Mouse (Mus musculus): ENCODE measurements at regions not wholly inside any gene's neighbourhood (a gene's known extent, or its start where the extent isn't known, plus 50 kb on each side); places are given as distances from the start of the nearest gene placed in this dataset.

DNA sequence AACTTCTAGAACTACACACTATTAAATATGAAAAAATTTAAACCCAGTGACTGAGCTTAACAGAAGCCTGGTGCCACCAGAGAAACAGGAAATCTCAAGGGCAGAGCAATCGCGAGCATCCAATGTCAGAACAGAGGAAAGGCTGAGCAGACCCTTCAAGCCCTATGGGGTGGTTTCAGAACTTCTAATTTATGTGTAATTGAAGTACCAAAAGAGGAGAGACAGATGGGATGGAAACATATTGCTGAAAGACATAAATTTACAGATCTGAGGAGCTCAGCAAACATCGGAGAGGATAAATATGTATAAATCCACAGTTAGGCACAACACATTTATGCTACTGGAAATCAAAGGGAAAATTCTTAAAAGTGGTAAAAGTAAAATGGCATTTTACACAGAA is 637.6 kb downstream of the Rwdd3 start:
- no peak for DNase-seq (ENCODE audit: low spot score)

DNA sequence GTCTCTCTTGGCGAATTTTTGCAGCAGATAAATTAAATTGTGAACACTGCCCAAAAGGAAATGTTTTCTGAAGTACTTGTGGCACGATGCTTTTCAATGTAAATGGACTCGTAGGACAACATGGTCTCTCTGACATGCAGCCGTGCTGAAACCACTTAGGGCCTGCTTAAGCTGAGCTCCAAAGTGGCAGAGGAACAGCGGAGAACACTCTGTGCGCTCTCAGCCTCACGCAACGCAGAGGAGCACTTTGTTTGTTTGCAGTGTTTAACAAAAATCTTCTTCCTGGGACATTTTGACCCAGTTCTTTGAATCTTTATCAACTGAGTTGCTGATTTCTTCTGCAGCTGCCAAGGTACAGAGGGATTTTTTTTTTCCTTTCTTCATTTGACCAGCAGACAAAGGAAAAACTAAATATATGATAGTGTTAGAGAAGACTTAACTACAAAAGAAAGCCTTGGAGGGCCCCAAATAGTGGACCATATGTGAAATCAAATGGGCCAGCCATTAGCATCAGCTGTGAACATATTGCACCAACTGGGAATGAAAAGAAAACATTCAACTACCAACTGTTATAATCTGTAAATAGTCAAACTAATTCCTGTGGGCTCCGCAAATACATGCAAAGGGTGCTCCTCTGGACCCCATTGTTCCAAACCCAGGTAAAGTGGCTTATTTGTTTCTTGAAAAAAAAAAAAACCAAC is 639.5 kb downstream of the Rwdd3 start:
- DNase-seq (ENCODE audit: low spot score): no peak

DNA sequence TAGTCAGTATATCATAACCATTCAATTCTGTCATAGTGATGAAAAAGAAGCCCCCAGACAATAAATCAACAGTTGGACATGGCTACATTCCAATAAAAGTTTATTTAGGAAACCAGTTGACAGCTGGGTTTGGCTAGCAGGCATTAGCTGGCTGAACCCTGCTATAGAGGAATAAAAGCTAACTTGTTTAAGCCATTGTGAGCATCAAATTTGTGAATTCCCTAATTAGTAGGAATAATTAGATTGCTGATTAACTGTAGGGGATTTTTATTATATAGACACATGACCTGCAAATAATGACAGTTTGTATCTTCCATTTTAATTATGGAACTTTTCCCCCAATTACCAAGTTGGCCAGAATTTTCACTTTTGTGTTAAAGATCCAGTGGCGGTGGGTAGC is 659.8 kb downstream of the Rwdd3 start:
- no peak for DNase-seq (ENCODE audit: low spot score)

DNA sequence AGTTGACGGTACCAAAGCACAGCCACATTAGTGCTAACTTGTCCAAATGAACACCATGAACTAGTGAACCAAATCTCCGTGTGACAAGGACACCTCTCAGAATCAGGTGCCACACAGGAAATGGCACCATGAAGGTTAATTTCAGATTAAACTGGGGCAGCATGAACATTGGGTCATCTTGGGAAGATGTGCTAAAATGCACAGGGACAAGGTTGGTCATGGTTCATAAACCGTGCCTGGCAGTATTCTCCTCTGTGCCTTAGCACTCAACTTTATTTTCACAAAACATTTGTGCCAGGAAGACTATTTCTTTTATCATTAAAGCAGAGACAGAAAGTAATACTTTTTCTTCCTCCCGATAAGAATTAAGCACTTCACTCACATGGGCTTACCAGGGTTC is 672.6 kb downstream of the Rwdd3 start:
- no peak for DNase-seq (ENCODE audit: low spot score)

DNA sequence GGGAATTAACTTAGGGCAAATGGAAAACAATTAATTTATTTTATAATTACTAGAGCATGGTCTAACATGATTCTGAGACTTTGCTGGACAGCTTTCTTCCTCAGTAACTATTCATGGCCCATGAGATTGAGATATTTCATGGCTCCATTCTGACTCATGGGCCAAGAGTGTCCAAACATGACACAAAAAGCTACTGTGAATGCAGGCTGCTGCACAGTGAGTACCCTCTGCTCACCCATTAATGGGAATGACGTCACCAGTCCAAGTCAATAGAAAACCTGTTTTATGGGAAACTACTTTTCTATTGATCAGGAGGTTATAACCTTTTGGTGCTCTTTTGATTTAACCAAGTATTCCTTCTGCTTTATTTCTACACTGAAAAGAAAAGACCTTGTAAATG is 693.6 kb downstream of the Rwdd3 start:
- no peak for DNase-seq (ENCODE audit: low spot score)

DNA sequence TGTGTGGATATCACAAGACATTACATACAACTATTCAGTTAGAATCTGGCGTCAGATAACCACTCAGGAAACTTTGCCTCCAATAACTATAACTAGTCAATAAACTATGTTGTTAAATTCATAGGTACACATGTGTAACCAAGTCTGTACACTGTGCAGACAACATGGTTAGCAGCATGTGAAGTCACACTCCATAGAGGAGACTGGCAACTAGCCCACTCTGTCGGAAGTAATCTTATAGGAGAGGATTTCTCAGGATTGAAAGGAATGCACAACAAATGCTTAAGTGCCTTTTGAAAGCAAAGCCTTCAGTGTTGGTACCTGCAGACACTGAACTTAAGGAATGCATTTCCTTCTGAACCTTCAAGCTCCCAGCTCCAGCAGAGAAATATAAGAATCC is 693.0 kb upstream of the Ptbp2 start:
- DNase-seq (ENCODE audit: low spot score): no peak

DNA sequence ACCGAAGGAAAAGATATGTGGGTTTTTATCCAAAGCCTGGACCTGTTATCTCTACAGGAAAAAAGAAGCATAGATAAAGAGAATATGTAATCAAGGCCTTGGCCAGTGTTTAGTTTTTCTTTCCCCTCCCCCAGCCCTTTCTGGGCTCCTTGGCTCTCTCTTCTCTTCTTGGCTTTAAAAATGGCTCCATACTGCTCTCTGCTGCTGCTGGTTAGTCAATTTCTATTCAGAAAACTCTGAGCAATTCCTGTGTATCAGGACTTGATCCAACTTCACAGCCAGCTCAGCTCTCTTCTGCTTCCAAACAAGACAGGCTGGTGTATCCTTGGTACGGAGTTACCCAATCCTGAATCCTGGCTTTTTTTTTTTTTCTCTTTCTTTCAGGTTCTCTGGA is 689.4 kb upstream of the Ptbp2 start:
- DNase-seq (ENCODE audit: low spot score): no peak

DNA sequence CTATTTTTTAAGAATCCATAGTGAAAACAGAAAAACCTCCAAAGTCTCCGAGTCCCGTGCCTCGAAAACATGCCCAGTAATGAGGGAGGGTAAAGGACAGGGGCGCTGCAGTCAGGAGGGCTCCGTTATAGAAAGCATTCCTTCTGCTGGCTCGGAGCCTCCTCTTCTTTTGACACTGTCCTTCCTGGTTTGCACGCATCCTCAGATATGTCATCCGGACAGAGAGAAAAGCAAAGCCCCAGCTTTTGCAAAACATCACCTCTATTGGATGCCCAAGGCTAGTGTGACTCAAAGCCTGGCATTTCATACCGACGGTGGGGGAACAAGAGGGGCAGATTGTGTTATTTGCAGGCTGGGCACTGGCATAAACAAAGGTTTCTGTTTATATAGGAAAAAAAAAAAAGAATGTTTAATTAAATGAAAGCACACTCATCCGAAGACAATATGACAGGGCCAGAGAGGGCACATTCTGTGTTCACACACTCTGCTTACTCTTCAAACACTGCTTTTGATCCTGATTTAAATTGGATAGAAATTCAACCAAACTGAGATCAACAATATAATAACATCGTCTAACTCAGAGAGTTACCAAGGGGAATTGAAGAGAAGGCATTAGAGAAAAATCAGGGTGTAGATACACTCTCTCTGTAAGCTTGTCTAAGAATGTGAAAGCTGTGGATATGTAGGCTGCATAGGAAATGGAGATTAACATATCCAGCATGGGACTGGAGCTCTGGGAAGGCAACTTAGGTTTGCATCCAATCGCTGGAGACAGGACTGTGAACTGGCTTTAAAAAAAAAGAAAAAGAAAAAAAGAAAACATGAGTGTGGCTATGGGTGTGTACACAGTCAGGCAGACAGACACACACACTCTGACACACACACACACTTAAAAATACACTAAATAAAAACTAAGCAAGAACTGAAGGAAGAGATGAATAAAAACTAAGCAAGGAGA is 688.7 kb upstream of the Ptbp2 start:
- DNase-seq (ENCODE audit: low spot score): no peak

DNA sequence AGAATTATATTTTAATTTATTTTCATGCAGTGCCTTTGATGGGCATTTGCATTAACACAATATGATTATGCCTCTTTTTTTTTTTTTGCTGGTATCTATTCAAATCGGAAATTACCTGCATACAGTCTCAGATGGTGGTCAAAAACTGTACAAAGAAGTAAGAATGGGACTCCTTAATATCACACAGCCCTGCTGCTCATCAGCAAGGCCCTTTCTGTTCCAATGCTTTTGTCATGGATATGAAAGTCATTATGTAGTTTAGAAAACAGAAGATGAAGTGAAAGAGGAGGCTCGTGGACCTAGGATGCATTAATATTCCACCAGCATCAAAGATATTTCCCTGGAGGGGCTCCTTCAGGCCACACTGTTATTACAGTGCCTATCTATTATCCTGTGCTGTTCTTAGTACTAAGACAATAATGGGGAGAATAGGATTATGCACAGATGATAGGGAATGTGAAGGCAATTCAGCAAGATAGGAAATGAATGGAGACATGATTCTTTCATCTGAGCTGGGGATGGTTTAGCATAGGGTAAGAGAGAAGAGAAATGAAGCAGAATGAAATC is 687.7 kb upstream of the Ptbp2 start:
- DNase-seq (ENCODE audit: low spot score): no peak

DNA sequence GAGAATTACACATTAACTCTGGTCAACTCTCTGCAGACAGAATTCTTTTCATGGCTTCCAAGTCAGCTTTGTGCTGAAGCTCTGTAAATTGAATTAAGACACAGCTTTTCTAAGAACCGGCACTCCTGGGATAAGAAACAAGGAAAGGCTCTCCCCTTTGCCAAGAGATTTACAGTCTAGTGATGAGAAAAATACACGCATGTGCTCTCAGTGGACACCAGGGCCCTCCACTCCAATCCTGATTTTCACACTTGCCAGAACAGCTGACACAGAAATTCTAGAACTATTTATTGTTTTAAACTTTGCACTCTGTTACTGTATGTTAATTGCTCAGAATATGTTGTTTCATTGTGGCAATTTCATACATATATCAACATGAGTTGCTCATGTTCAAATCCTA is 684.6 kb upstream of the Ptbp2 start:
- DNase-seq (ENCODE audit: low spot score): no peak

DNA sequence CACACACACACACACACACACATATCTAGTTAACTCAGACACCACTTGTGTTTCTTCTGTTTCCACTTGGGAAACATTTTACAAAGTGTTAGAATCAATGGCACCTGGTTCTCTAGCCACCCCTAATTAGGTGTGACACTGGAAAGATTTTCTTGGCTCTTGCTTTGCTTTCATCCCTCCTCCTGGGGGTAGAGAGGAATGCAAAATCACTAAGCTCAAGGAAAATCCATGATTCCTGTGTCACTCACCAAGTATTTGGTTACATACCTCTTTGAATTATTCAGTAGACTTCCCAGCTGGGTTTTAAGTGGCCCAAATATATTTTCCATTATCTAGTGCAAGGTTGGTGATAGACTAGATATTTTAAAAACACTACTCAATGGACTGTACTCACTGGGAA is 676.5 kb upstream of the Ptbp2 start:
- DNase-seq (ENCODE audit: low spot score): no peak

DNA sequence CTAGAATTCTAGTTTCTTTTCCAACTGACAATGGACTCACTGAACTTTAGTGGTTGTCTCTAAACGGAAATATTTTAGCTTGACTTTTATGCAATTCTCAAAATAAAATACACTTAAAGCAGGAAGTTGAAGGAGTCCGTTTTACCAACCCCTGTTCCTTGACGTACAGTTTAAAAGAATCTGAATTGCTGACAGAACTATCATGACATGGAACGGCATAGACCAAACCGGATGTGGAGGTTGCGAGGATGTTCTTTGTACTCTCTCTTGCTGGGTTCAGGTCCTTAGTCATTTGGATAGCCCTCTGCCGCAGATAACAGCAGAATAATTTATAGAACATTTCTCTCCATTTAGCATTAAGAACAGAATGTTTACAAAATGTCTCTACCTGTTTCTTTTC is 673.6 kb upstream of the Ptbp2 start:
- no peak for DNase-seq (ENCODE audit: low spot score)

DNA sequence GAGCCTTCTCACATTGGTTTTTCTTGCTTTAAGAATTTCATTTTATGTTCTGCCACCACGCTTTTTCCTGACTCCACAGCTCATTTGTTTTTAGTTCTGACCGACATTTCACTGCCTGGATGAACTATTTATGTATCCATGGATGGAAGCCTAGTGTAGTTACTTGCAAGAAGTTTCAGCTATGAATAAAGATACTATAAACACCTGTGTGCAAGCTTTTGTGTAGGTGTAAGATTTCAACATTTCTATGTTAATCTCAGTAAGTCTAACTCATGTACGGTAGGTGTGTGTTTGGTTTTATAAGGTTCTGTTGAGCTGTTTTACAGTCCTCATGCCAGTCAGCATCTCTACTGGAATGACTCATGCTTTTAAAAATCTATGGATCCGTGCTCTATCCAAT is 656.9 kb upstream of the Ptbp2 start:
- no peak for DNase-seq (ENCODE audit: low spot score)

DNA sequence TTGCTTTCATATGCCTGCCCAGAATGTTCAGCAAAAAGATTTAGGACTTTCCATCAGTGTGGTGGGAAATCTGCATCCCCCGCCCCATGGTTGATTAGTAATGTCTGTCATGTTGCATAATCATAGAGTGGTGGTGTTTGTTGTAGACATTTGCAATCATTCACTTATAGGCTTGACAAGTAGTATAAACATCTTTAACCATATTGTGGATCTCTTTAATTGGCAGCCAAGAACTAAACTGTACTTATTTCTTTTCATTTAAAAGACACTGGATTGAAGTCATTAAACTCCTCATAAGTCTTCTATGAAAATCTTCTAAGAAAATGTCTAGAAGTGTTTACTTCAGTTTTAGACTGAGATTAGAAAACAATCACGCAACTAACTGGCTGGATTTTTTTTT is 646.0 kb upstream of the Ptbp2 start:
- no peak for DNase-seq (ENCODE audit: low spot score)

DNA sequence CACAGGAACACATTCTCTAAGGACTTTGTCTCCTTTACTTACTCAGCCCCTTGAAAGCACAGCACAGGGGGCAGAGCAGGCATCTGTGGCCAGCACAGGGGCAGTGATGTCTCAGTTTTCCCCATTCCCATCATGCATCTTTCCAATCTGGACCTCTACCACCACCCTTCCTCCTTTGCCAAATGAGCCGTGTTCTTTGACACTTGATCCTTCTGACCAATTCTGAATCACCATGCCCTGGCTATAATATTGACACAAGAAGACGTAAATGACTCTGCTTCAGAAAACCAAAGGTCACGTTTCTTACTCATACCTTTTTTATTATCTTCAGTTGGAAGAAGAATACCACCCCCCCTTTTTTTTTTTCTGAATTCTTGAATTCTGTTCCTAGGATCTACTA is 632.4 kb upstream of the Ptbp2 start:
- no peak for DNase-seq (ENCODE audit: low spot score)

DNA sequence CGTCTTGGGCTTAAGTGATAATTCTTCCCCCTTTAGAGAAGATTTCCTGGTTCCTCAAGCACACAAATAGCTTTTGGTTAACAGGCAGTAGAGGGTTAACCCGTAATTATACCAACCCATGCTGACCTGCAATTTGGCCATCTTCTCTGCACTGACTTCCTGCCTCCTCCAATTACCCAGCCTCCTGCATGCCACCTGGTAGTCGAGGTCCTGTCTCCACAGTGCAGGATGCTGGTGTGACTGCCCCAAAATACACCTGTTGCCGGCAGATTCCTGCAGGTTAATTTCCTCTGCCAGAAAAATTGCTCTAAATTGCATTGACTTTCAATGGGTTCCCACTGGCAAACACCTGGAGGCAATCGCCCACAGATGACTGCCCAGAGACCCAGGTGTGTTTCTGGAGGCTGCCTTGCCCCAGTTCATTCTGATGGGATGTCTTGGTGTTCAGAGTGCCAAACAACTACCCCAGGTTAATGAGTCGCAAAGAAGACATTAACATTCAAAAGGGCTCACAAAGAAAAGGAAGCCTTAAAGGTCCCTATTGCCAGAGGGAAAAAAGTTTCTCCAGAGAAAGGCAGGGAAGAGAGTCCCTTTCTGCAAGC is 591.5 kb upstream of the Ptbp2 start:
- no peak for DNase-seq (ENCODE audit: low spot score)

DNA sequence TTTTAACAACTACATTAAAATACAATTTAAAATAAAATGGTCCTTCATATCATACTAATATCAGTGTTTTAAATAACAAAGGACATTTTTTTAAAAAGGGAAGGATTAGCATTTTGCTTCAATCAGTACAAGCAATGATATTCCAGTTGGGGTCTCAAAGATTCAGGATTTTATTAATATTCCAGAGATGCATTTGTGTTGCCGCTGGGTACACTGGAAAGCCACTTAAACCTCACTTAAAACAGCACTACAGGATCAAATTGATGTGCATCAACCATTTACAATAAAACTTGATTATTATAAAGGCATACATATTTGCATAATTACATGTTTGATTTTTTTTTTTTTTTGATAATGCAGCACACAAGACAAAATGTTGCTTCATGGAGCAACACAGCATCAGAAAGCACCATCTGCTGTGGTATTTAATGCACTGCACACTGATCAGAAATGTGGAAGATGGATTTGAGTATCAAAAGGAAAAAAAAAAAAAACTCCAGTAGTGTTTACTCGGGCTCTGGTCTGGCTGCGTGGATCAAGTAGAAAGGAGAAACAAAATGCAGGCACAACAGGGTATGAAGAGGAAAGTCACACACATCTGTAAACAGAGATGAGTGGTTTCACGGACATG is 558.6 kb upstream of the Ptbp2 start:
- no peak for DNase-seq (ENCODE audit: low spot score)

DNA sequence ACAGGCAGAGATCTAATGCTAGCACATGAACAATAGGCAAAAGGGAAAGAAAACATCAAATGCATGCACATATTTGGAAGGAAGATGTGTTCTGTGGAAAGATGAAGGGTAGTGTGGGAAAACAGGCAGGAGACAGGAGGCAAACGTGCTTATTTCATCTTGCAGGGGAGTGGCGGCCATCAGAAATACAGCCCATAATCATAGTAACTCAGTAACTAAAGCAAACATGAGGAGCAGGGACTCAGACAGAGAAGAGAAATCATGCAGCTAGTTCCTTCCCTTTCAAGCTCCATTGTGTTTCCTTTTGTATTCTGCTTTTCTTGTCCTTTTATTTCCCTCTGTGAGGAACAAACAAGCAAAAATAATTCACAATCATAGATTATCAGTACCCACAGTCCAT is 557.6 kb upstream of the Ptbp2 start:
- DNase-seq (ENCODE audit: low spot score): no peak

DNA sequence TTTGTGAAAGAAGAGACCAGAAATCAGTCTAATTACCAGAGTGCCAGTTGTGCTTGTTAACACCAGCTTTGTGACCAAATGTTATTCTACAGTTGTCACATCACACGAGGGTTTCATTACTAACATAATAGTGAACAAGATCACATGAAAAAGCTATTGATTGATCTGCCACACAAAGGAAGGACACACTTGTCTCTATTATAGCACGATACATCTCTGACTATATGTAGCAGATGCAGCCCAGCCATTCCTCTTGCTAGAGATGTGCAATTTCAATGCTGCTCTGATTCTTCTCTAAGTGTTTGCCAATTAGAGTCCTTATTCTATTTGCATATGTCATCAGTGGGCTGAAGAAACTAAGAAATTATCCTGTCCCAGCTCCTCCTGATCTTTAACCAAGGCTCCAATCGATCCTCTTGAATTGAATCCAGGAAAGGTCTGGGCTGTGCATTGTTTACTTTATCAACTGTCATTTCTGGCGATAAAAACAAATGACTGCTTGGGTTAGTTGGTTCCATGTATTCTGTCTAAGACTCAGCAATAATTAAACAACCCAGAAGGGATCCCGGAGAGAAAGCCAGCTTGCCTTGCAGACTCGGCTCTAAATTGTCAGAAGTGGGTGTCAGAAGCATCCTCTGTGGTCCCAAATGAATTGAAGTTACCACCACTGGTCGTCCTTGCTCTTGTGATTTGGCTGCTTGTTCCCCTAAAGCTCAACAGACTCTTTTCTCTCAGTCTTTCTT is 551.7 kb upstream of the Ptbp2 start:
- no peak for DNase-seq (ENCODE audit: low spot score)

DNA sequence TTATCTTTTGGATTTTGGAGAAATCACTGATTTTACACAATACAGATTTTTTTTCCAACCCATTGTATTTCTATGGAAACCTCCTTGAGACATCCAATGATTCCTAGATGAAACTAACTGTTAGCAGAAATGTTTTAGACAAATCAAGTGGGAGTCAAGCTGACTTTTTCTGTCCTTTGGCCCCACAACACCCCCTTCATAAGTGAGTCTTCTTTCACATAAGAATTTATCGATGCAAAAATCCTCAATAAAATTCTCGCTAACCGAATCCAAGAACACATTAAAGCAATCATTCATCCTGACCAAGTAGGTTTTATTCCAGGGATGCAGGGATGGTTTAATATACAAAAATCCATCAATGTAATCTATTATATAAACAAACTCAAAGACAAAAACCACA is 522.8 kb upstream of the Ptbp2 start:
- peak; percentile 12 for DNase-seq (ENCODE audit: low spot score)

DNA sequence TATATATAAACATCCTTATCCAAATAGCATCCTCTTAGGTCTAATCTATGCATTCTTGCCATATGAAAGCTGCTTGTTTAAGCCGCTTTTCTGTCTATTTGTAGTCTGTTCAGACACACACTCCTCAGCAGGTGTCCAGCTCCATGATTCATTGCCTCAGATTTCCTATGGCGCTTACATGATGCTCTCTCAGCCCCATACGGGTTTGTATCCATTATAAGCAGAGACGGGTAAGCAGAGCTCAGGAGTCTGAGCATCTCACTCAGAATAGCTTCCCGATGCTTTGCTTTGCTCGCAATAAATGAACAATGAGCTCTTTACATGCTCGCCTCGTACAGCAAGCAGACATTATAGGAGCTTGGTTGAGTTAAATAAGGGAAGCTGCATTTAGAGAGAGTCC is 521.3 kb upstream of the Ptbp2 start:
- DNase-seq (ENCODE audit: low spot score): no peak
